Mouse (Mus musculus) kidney, adult 2 months (tissue): ENCODE measurements around the gene Gm21885.

ENCODE experiments used
- CTCF ChIP-seq: fragments of 200-500 bp; conservative IDR thresholded peaks from 2 replicates; pipeline ENCODE4 v1.5.1; 2011; ENCODE audit warnings: low read depth, mild to moderate bottlenecking, control low read depth, low read length, moderate library complexity, mixed read lengths; ENCODE audit not compliant: insufficient read depth, insufficient read length
- POLR2A ChIP-seq: fragments of 200-500 bp; IDR thresholded peaks from one replicate; pipeline ENCODE4 v1.6.1; 2011; ENCODE audit warnings: low read depth, low read length, control low read depth

DNA sequence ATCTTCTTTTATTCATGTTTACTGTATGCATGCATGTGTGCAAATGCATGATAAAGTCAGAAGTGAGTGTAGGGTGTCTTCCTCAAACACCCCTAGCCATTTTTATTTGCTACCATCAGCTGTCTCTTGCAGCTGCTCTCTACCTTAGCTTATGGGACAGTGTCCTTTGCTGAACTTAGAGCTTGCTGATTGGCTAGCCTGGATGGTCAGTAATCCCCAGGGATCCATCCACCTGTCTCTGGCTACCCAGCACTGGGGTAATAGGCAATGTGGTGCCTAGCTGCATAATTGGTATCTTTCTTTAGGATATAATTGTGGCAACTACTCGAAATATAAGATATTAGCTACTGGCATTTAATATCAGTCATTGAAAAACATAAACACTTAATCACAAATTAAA lies 31.1 kb downstream of the Gm21885 start:
- no peak for TF ChIP-seq CTCF
- TF ChIP-seq POLR2A = no peak
